Mouse (Mus musculus): ENCODE data around the gene Cct7.

GRCm38 (mm10) chr6:85431842-85432431 is 19.4 kb upstream of the Cct7 start, which contains the start of gene Smyd5:
- TF ChIP-seq CTCF (IDR thresholded peaks at IDR 0.05; ENCODE audit: extremely low read depth, insufficient read length, insufficient replicate concordance, low read depth, low read length), result no peak
- TF ChIP-seq POLR2A (IDR thresholded peaks at IDR 0.05; ENCODE audit: low read depth, low read length), result no peak

Measured in small intestine, adult 2 months (tissue).